Mouse (Mus musculus): ENCODE results near the gene Ifitm5. TPM values are rescaled to one million over a fixed set of nuclear protein-coding genes. Genes with fewer than 3 reads are reported as not detected.

Ifitm5 gene
- polyA plus RNA-seq, 1 experiment from 2014 or later = 0.82 TPM

DNA sequence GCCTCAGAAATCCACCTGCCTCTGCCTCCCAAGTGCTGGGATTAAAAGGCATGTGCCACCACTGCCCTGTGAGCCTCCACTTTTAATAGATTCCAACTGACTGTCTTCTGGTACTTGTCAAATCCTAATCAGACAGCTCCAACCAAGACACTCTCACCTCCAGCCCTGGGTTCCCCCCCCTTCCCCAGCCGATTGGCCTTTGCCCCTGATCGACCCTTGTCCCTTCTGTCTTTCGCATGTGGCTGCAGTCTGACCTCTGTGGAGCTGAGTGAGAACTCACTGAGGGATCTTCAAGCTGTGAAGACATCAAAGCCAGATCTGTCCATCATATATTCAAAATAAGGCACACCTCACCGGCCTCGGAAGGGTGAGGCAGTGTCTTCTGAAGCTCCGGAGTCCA is 22.9 kb downstream of the Ifitm5 start:
- Histone ChIP-seq H3K27ac (replicated peaks) (no peak overlapping the region), H3K9me3 (no peaks in the 10 kb centered on the region), H3K27me3 (peaks cover 34% of the 10 kb centered on the region), H3K4me1 (replicated peaks) (peaks cover 14% of the 10 kb centered on the region), H3K4me3 (no peak overlapping the region), H3K9ac (no peak overlapping the region), H3K4me2 (no peak overlapping the region), H3K36me3 (no peaks in the 10 kb centered on the region)
- 88% methylated on average over 6 of the region's 6 CpGs for WGBS
- no peak for ATAC-seq (ENCODE audit: low FRiP score, low read depth)

DNA sequence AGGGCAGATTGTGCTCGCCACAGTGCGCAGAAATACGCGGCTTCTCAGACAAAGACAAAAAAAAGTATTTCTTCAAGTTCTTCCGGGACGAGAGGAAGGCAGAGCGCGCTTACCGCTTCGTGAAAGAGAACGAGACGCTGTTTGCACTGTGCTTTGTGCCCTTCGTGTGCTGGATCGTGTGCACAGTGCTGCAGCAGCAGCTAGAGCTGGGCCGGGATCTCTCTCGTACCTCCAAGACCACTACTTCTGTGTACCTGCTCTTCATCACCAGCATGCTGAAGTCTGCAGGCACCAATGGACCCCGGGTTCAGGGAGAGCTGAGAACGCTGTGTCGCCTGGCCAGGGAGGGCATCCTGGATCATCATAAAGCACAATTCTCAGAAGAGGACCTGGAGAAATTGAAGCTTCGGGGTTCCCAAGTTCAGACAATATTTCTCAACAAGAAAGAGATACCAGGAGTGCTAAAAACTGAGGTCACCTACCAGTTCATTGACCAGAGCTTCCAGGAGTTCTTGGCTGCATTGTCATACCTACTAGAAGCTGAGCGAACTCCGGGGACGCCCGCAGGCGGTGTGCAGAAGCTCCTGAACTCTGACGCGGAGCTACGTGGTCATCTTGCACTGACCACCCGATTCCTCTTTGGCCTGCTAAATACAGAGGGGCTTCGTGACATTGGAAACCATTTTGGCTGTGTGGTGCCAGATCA is 26.9 kb downstream of the Ifitm5 start:
- Histone ChIP-seq H3K4me2 (peak overlapping the region; percentile 99), H3K4me3 (peak overlapping the region; percentile 51), H3K36me3 (no peaks in the 10 kb centered on the region), H3K27me3 (peaks cover 68% of the 10 kb centered on the region), H3K9ac (peak overlapping the region; percentile 42), H3K4me1 (replicated peaks) (peaks cover 18% of the 10 kb centered on the region), H3K9me3 (no peaks in the 10 kb centered on the region), H3K27ac (replicated peaks) (no peak overlapping the region)
- no peak for ATAC-seq (ENCODE audit: low FRiP score, low read depth)
- 21% methylated on average over 30 of the region's 30 CpGs for WGBS

DNA sequence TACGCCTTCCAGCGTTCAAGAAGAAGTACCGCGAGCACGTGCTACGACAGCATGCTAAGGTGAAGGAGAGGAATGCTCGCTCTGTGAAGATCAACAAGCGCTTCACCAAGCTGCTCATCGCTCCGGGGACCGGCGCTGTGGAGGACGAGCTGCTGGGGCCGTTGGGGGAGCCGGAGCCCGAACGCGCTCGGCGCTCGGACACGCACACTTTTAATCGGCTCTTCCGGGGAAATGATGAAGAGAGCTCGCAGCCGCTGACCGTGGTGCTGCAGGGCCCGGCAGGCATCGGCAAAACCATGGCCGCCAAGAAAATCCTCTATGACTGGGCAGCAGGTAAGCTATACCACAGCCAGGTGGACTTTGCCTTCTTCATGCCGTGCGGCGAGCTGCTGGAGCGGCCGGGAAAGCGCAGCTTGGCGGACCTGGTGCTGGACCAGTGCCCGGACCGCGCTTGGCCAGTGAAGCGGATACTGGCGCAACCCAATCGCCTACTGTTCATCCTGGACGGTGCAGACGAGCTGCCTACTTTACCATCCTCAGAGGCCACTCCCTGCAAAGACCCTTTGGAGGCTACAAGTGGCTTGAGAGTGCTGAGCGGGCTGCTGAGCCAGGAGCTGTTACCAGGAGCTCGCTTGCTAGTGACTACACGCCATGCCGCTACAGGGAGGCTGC is 27.6 kb downstream of the Ifitm5 start:
- Histone ChIP-seq H3K4me3 (peak overlapping the region; percentile 51), H3K4me2 (peak overlapping the region; percentile 99), H3K27me3 (peaks cover 71% of the 10 kb centered on the region), H3K9me3 (no peaks in the 10 kb centered on the region), H3K36me3 (no peaks in the 10 kb centered on the region), H3K4me1 (replicated peaks) (peaks cover 18% of the 10 kb centered on the region), H3K27ac (replicated peaks) (no peak overlapping the region), H3K9ac (peak overlapping the region; percentile 42)
- ATAC-seq (ENCODE audit: low FRiP score, low read depth) = peak; percentile 76
- WGBS = under 1% methylated on average over 49 of the region's 49 CpGs

DNA sequence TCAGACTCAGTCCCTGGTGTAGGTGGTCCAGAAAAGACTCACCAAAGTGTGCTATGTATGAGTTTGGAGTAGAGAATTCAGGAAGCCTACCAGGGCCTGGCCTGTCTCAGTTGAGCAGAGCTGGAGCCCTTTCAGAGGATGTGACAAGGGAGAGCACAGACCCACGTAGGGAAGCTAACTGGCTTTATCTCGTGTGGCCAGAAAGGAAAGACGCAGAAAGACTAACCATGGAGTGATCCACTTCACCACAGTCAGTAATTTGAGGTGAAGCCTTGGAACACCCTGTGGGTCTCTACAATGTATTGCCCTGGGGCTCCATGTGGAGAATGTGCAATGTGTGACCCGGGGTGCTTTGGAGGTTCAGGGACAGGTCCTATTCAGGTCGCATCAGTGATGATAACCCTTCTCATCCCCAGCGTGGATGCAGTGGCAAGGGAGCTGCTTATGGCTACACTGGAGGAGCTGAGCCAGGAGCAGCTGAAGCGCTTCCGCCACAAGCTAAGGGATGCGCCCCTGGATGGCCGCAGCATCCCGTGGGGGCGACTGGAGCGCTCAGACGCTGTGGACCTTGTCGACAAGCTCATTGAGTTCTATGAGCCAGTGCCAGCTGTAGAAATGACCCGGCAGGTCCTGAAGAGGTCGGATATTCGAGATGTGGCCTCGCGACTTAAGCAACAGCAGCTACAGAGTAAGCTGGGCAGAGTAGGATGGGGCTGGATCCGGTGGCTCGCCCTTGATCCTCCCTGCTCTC is 28.7 kb downstream of the Ifitm5 start:
- peaks cover 18% of the 10 kb centered on the region for H3K4me1 ChIP-seq (replicated peaks)
- no peak overlapping the region for H3K9ac ChIP-seq
- H3K4me2 ChIP-seq = peak overlapping the region; percentile 99
- H3K27me3 ChIP-seq = peaks cover 71% of the 10 kb centered on the region
- H3K9me3 ChIP-seq = no peaks in the 10 kb centered on the region
- no peaks in the 10 kb centered on the region for H3K36me3 ChIP-seq
- no peak overlapping the region for H3K27ac ChIP-seq (replicated peaks)
- peak overlapping the region; percentile 51 for H3K4me3 ChIP-seq
- no peak for ATAC-seq (ENCODE audit: low FRiP score, low read depth)
- 33% methylated on average over 22 of the region's 22 CpGs for WGBS

DNA sequence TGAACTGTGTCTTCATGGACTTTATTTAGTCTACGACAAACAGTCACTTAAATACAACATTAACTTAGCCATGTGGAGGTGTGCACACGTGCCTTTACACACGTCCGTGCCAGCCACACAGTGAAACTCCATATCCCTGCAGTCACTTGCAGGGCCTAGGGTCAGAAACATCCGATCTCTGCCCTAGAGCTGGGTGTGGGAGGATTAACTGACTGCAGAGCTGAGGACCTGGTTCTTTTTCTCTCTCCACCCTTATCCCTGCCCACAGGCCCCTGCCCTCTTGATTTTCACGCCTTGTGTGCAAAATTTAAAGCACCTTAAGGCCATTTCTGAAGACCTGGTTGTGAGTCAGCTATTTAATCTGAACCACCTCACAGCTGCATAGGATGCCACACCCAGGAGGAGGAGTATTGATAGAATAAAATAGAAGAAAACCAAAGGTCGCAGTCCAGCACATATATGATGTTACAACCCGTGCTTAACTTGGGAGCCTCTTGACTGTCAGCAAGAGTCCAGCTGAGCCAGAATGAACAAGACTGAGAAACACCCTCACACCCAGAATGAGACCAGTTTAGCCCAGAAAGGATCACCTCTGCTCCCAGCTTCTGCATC is 29.6 kb downstream of the Ifitm5 start, which contains the start of gene Nlrp6:
Gene Nlrp6 (plus strand): TSS at position 485 of the 612 bp plus-strand sequence.
- H3K9ac ChIP-seq = no peak within 1 kb of the TSS
- peak within 1 kb of the TSS; percentile 51; the same call in 1 of the 2 replicates for H3K4me3 ChIP-seq
- no peaks in the 10 kb centered on the region for H3K9me3 ChIP-seq
- no peaks in the 10 kb centered on the region for H3K36me3 ChIP-seq
- H3K4me2 ChIP-seq = peak within 1 kb of the TSS; percentile 99
- peaks cover 71% of the 10 kb centered on the region for H3K27me3 ChIP-seq
- no peak for ATAC-seq (ENCODE audit: low FRiP score, low read depth)
- WGBS = 80% methylated on average over 8 of the region's 8 CpGs
- peaks cover 18% of the 10 kb centered on the region for H3K4me1 ChIP-seq (replicated peaks)
- no peak within 1 kb of the TSS for H3K27ac ChIP-seq (replicated peaks)

DNA sequence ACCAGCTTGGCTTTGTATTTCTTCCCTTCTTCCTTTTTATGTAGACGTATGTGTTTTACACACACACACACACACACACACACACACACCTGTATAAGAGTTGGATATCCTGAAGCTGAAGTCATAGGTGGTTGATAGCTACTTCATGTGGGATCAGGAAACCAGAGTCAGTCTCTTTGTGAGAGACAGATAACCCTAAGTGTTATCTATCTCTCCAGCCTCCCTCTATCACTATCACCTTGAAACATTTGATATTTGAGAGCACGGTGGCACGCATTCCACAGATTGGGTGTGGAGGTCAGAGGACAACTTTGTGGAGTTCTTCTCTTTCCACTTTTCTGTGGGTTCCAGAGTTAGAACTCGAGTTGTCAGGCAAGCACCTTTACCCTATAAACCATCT is 30.2 kb downstream of the Ifitm5 start:
- Histone ChIP-seq H3K27me3 (peaks cover 64% of the 10 kb centered on the region), H3K4me3 (no peak overlapping the region), H3K4me1 (replicated peaks) (peaks cover 18% of the 10 kb centered on the region), H3K4me2 (no peak overlapping the region), H3K9me3 (no peaks in the 10 kb centered on the region), H3K36me3 (no peaks in the 10 kb centered on the region), H3K9ac (no peak overlapping the region), H3K27ac (replicated peaks) (no peak overlapping the region)
- ATAC-seq (ENCODE audit: low FRiP score, low read depth) = no peak
- WGBS = 75% methylated on average over 4 of the region's 4 CpGs

DNA sequence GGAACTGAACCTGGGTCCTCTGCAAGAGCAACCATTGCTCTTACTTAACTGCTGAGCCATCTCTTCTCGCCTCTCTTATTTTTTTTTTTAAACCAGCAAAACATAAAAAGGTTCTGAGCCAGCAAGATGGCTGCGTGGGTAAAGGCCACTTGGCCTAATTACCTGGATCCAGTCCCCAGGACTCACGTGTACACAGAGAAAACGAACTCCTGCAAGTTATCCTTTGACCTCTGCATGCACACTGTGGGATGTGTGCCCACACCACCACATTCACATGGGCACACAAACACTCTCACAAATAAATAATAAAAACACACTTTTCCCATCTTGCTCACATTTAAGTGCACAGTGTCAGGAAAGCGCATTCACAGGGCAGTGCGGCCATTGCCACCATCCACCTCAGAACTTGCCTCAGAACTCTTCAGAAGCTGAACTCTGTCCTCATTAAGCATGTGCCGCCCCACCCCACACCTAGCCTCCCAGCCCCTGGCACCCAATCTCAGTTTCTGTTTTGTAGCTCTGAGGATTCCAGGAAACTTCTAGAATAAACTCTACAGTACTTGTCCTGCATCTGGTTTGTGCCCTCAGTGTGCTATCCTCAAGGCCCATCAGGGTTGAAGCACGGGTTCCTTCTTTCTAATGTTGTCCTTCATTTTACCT is 35.9 kb downstream of the Ifitm5 start:
- H3K4me3 ChIP-seq = no peak overlapping the region
- H3K27ac ChIP-seq (replicated peaks) = no peak overlapping the region
- H3K27me3 ChIP-seq = peaks cover 9% of the 10 kb centered on the region
- H3K4me2 ChIP-seq = no peak overlapping the region
- H3K9me3 ChIP-seq = no peaks in the 10 kb centered on the region
- WGBS = 87% methylated on average over 8 of the region's 8 CpGs
- ATAC-seq (ENCODE audit: low FRiP score, low read depth) = no peak
- H3K4me1 ChIP-seq (replicated peaks) = no peaks in the 10 kb centered on the region
- no peaks in the 10 kb centered on the region for H3K36me3 ChIP-seq
- no peak overlapping the region for H3K9ac ChIP-seq

DNA sequence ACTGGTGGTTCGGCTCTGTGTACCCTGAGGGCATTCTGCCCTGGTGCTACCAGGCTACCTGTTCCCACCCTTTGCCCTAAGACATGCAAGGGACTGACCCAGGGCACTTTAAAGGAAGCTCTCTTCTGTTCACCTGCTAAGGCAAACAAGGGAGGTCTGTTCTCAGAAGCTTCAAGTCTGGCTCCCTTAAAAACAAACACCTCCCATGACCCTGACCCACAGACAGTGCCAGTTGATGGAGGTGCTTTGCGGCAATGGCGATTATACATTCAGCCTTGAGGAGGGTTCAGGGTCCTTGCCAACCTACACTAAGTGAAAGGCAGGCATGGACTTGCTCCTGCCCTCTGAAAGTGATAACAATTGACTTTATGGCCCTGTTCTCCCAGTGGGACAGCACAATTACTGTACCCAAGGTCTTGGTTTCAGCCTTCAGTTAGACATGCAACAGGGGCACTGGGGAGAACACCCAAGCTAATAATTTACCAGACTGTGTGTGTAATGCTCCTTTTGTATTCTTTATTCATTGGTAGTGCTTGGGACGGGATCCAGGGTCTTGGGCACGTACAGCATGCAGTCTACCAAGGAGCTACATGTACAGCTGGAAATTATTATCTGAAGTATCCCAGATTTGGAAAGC is 37.1 kb downstream of the Ifitm5 start:
- peaks cover 5% of the 10 kb centered on the region for H3K4me1 ChIP-seq (replicated peaks)
- H3K4me2 ChIP-seq = no peak overlapping the region
- H3K27me3 ChIP-seq = 0 out of 2 replicates have a peak, but pooled peaks cover under 1% of the 10 kb centered on the region
- no peak overlapping the region for H3K9ac ChIP-seq
- no peaks in the 10 kb centered on the region for H3K9me3 ChIP-seq
- no peak overlapping the region for H3K27ac ChIP-seq (replicated peaks)
- H3K4me3 ChIP-seq = no peak overlapping the region
- no peaks in the 10 kb centered on the region for H3K36me3 ChIP-seq
- 70% methylated on average over 5 of the region's 5 CpGs for WGBS
- no peak for ATAC-seq (ENCODE audit: low FRiP score, low read depth)

DNA sequence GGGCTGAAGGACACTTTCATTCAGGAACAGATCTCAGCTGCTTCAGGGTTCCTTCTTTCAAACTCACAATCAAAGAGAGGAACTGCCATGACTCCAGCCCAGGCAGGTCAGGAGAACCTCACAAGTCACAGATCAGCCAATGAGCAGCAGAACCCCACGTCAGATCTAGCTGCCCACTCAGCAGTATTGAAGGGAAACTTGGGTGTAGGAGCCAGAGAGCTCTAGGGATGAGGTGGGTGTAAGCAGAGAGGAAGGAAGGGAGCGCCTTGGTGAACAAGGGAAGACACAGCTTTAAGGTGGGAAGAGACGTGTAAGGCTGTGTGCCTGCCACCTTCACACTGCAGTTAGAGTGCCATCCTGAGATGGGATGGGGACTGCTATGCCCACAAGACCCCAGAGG is 37.8 kb downstream of the Ifitm5 start:
- H3K36me3 ChIP-seq = no peaks in the 10 kb centered on the region
- H3K4me1 ChIP-seq (replicated peaks) = peaks cover 5% of the 10 kb centered on the region
- H3K27me3 ChIP-seq = no peaks in the 10 kb centered on the region
- no peak overlapping the region for H3K4me3 ChIP-seq
- no peaks in the 10 kb centered on the region for H3K9me3 ChIP-seq
- no peak for ATAC-seq (ENCODE audit: low FRiP score, low read depth)
- H3K4me2 ChIP-seq = no peak overlapping the region
- no peak overlapping the region for H3K9ac ChIP-seq
- 74% methylated on average over 3 of the region's 3 CpGs for WGBS
- no peak overlapping the region for H3K27ac ChIP-seq (replicated peaks)

DNA sequence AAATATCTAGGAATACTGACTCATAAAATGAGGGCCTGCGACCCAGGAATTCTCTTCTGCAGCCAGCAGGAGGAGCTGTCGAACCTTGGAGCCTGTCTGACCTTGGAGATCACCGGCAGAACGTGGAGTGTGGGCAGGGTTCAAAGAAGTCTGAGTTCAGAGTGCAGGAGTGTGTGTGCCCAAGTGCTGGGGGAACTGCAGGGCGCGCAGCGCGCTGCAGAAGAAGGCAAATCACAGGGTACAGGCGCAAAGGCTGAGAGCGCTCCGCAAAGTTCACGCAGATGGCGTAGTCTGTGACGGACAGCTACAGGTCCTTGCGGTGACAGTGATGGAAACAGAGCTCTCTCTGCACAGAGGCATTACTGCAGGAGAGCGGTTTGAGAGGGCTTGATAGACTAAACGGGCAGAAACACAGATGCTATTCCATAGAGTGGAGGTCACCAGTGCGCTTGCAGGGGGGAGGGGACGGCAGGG is 41.4 kb downstream of the Ifitm5 start:
- H3K9ac ChIP-seq = peak overlapping the region; percentile 43; the same call in 1 of the 2 replicates
- H3K4me1 ChIP-seq (replicated peaks) = peaks cover 5% of the 10 kb centered on the region
- no peaks in the 10 kb centered on the region for H3K9me3 ChIP-seq
- H3K4me3 ChIP-seq = peak overlapping the region; percentile 43
- peak overlapping the region; percentile 93 for H3K4me2 ChIP-seq
- H3K36me3 ChIP-seq = no peaks in the 10 kb centered on the region
- H3K27ac ChIP-seq (replicated peaks) = no peak overlapping the region
- H3K27me3 ChIP-seq = no peaks in the 10 kb centered on the region
- WGBS = under 1% methylated on average over 19 of the region's 19 CpGs
- peak; percentile 75 for ATAC-seq (ENCODE audit: low FRiP score, low read depth)

DNA sequence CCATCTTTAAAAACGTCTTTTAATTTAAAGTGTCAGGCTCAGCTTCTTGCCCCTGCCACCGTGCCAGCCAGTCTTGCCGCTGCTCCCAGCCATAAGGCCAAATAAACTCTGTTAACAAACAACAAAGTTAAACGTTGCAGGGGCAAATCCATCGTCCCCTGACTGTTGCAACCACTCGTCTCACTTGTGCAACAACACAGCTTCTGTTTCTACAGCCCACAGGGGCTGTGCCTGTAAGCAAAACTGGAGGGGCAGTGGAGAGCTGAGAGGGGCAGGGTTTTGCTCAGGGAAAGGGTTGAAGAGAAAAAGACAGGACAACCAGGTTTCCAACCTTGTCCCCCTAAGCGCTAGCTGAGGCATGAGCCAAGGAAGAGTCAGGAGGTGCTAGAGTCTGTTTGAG is 41.9 kb downstream of the Ifitm5 start:
- Histone ChIP-seq H3K4me3 (no peak overlapping the region; the same call in 1 of the 2 replicates), H3K9ac (no peak overlapping the region), H3K36me3 (no peaks in the 10 kb centered on the region), H3K4me2 (peak overlapping the region; percentile 93; the same call in 1 of the 2 replicates), H3K27ac (replicated peaks) (no peak overlapping the region), H3K27me3 (no peaks in the 10 kb centered on the region), H3K9me3 (no peaks in the 10 kb centered on the region), H3K4me1 (replicated peaks) (peaks cover 8% of the 10 kb centered on the region)
- no peak for ATAC-seq (ENCODE audit: low FRiP score, low read depth)
- 49% methylated on average over 7 of the region's 7 CpGs for WGBS
